Mouse (Mus musculus) kidney, adult 11 months (tissue): ENCODE results near the gene Vmn2r70.

ENCODE experiments used
- DNase-seq: peaks from one replicate; pipeline ENCODE4 v3.0.0; 2022

The Vmn2r70 gene

DNA sequence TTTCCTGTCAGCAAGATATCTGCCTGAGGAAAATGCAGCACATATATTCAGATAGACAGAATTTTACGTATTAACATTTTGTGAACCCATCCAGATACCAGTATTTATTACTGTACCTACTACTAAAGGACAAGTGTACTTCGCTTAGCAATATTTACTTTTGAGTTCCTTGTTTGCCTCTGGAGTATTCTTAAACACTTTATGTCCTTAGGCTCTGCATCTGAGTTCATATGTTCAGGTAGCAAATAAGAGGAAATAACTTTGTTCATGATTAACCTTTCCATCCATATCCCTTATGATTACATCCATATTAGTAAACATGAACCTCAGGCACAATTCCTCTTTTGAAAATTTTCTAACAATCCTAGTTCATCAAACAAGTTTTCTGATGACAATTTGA is at the start of gene Vmn2r70:
Gene Vmn2r70, minus strand, starts transcription at position 101 of the 400 bp plus-strand sequence.
- DNase-seq, result no peak

DNA sequence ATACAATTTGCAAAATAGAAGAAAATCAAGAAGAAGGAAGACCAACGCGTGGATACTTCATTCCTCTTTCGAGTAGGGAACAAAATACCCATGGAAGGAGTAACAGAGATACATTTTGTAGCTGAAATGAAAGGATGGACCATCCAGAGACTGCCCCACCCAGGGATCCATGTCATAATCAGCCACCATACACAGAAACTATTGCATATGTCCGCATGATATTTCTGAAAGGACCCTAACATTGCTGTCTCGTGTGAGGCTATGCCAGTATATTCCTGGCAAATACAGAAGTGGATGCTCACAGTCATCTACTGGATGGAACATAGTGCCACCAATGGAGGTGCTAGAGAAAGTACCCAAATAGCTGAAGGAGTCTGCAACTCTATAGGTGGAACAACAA is 6.2 kb downstream of the Vmn2r70 start, which contains the start of gene Vmn2r71:
Gene Vmn2r71, plus strand, starts transcription at position 301 of the 400 bp plus-strand sequence.
- DNase-seq, result no peak

DNA sequence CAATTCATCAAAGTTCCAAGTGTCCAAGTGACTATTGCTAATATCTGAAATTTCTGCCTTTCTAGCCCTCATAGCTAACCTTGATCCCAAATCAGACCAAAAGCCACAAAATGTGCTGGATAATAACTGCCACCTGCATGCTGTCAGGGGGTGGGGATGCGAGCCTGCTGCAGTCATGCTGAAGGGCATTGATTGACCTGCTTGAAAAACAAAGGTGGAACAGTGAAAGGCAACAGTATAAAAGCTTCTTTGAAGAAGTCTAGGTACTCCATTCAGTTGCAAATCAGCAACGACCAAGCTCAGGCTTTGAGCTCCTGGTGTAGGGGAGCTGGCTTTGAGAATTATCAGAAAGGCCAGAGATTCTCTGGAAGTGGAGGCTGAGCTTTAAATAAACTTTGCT is 25.9 kb downstream of the Vmn2r70 start:
- DNase-seq, result no peak

DNA sequence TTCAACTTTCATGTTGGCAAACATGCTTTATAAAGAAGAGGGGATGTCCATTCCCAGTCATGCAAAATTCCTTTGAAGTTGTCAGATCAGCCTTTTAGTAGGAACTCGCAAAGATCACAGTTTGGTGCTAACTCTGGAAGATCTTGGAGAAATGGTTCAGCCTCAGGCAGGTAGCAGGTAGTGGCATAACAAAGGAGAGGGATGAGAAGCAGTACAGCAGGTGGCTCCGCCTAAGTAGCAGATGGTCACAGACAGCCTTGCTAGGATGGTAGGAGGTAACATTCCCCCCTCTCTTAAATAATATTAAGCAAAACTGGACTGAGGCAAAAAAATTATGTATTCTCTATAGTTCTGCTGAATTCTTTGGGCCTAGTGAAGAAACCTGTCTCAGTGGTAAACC is 26.9 kb downstream of the Vmn2r70 start:
- DNase-seq, result no peak
